In the genomic region with DNA sequence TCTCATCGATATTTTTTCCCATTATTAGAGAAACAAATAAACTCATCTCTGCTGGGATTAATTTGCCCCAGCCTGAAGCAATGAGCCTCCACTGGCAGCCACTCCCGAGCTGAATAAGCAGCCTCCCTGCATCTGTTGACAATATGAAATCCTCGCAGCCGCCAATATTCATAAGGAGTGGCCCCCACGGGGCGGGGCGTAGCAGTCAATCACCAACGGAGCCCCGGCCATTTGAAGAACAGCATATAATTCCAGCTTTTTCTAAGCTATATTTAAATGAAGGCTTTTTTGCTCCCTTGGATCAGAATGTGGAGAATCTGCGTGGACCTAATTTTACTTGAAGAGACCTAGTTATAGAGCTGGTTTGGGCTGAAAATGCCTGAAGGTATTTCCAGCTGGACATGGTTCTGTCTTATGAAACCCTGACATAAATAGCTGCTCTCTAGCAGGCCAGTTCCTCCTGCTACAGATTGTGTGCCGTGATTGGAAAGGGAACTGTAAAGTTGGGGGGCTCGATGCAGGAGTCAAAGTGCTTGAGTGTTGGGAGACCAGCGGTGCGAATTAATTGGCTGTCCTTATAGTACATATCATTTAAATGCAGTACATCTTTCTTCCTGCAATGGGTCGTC, we compare ENCODE assay signal across 9 mouse cellular contexts.
A peak's percentile ranks its signal among the peaks of the same experiment; 100 is the strongest.
DNase-seq lines count a peak whose midpoint lies in the region; ATAC-seq lines count a peak whose summit lies in the region.
"Had no signal": no experiment of that assay in that cellular context is flagged by ENCODE, and none has a peak within 500 bp of the region (broad histone marks: within the 10 kb centered on the region; RNA-seq: fewer than 3 reads in every experiment).

No protein-coding gene starts in this region.

- no peak overlapping the region for H3K27ac ChIP-seq in embryonic facial prominence, embryonic 11.5 days (replicated peaks; ENCODE audit: low read depth, low read length)
- no peak overlapping the region for H3K27ac ChIP-seq in embryonic facial prominence, embryonic 10.5 days (replicated peaks)
- H3K27ac ChIP-seq: liver, embryonic 14.5 days had no signal

- no peak overlapping the region for H3K4me2 ChIP-seq in embryonic facial prominence, embryonic 11.5 days (ENCODE audit: low read depth, low read length)

- H3K9ac ChIP-seq in embryonic facial prominence, embryonic 11.5 days (replicated peaks; ENCODE audit: low read length) = no peak overlapping the region
- H3K9ac ChIP-seq: liver, embryonic 14.5 days had no signal

- peak; percentile 64 for DNase-seq in embryonic facial prominence, embryonic 11.5 days (ENCODE audit: low spot score)
- DNase-seq in embryonic facial prominence, embryonic 10.5 days (ENCODE audit: low spot score) = no peak
- peak; percentile 20 for DNase-seq in urinary bladder, postnatal 14 days (ENCODE audit: low spot score)
- no peak for DNase-seq in urinary bladder, postnatal 4 days (ENCODE audit: low spot score in 2 of 2)
- peak; percentile 35 to 45 for DNase-seq in layer of hippocampus, postnatal 36 days
- no peak for DNase-seq in adrenal gland, adult 18-20 months (ENCODE audit: low spot score in 2 of 2)
- DNase-seq in thymus, postnatal 14 days = no peak
- no peak for DNase-seq in yolk sac, embryonic 10.5 days (ENCODE audit: low spot score)

- no peaks in the 10 kb centered on the region for H3K9me3 ChIP-seq in embryonic facial prominence, embryonic 11.5 days (replicated peaks; ENCODE audit: control insufficient read depth, low read length)
- no peaks in the 10 kb centered on the region for H3K9me3 ChIP-seq in embryonic facial prominence, embryonic 10.5 days

- no peaks in the 10 kb centered on the region for H3K36me3 ChIP-seq in embryonic facial prominence, embryonic 11.5 days (replicated peaks; ENCODE audit: control insufficient read depth, insufficient read depth, low read depth, low read length)
- no peaks in the 10 kb centered on the region for H3K36me3 ChIP-seq in embryonic facial prominence, embryonic 10.5 days (replicated peaks)

- 63% methylated on average over 15 of the region's 15 CpGs for WGBS in embryonic facial prominence, embryonic 11.5 days
- WGBS in embryonic facial prominence, embryonic 10.5 days = 66% methylated on average over 15 of the region's 15 CpGs

- H3K4me3 ChIP-seq in embryonic facial prominence, embryonic 11.5 days (ENCODE audit: low read depth, low read length) = no peak overlapping the region
- no peak overlapping the region for H3K4me3 ChIP-seq in embryonic facial prominence, embryonic 10.5 days

- H3K4me1 ChIP-seq in embryonic facial prominence, embryonic 11.5 days (ENCODE audit: control insufficient read depth, insufficient read depth, low read length) = no peaks in the 10 kb centered on the region
- peaks cover 47% of the 10 kb centered on the region for H3K4me1 ChIP-seq in embryonic facial prominence, embryonic 10.5 days

- H3K27me3 ChIP-seq in embryonic facial prominence, embryonic 11.5 days (ENCODE audit: control insufficient read depth, insufficient read depth, low read length) = no peaks in the 10 kb centered on the region
- no peaks in the 10 kb centered on the region for H3K27me3 ChIP-seq in embryonic facial prominence, embryonic 10.5 days (replicated peaks; ENCODE audit: low read depth, poor library complexity, severe bottlenecking)

- no peak for ATAC-seq in embryonic facial prominence, embryonic 11.5 days (replicated peaks; ENCODE audit: insufficient number of reproducible peaks, low FRiP score, low TSS enrichment, low read depth)

Comparison
In these comparisons a context has a peak if more than half of its experiments do, and no peak if none do; other contexts are left out.
1. DNase-seq: peak in embryonic facial prominence, embryonic 11.5 days (single experiment), urinary bladder, postnatal 14 days (single experiment) and layer of hippocampus, postnatal 36 days (2 of 2); none in embryonic facial prominence, embryonic 10.5 days (single experiment), urinary bladder, postnatal 4 days (0 of 2), adrenal gland, adult 18-20 months (0 of 2), thymus, postnatal 14 days (single experiment) and yolk sac, embryonic 10.5 days (single experiment).